Comparison of ENCODE assay signal across 26 mouse cellular contexts in genomic region chr9:55152935-55153334, GRCm38 (mm10).
"Had no signal": no experiment of that assay in that cellular context is flagged by ENCODE, and none has a peak within 500 bp of the region (broad histone marks: within the 10 kb centered on the region; RNA-seq: fewer than 3 reads in every experiment).

No protein-coding gene starts in this region.

- H3K9ac ChIP-seq: heart, embryonic 12.5 days; hindbrain, embryonic 12.5 days; hindbrain, embryonic 14.5 days; kidney, embryonic 15.5 days; limb, embryonic 13.5 days; limb, embryonic 15.5 days; liver, embryonic 12.5 days had no signal

- DNase-seq: gastrocnemius, adult 2 months; gastrocnemius, postnatal 10 days; gastrocnemius, postnatal 25 days; heart, postnatal 10 days; heart, postnatal 4 days; kidney, adult 11 months; kidney, adult 2 months; kidney, adult 9 months; kidney, postnatal 14 days; kidney, postnatal 36 days; layer of hippocampus, adult 9-11 months; layer of hippocampus, postnatal 36 days; left cerebral cortex, postnatal 4 days had no signal

- H3K27ac ChIP-seq: gastrocnemius, adult 2 months; heart, embryonic 10.5 days; hindbrain, embryonic 10.5 days; hindbrain, embryonic 12.5 days; hindbrain, embryonic 14.5 days; hindbrain, postnatal 0 days; kidney, embryonic 15.5 days; kidney, postnatal 0 days; left cerebral cortex, adult 2 months; limb, embryonic 13.5 days; limb, embryonic 15.5 days; liver, embryonic 12.5 days had no signal

- H3K9me3 ChIP-seq: heart, embryonic 10.5 days; heart, embryonic 12.5 days; hindbrain, embryonic 10.5 days; hindbrain, embryonic 12.5 days; kidney, embryonic 15.5 days; limb, embryonic 13.5 days; limb, embryonic 15.5 days; liver, embryonic 12.5 days had no signal

- H3K4me3 ChIP-seq: gastrocnemius, adult 2 months; heart, embryonic 10.5 days; heart, embryonic 12.5 days; hindbrain, embryonic 10.5 days; hindbrain, embryonic 12.5 days; kidney, embryonic 15.5 days; left cerebral cortex, adult 2 months; limb, embryonic 13.5 days; limb, embryonic 15.5 days; liver, embryonic 12.5 days had no signal

- H3K4me2 ChIP-seq: heart, embryonic 12.5 days; hindbrain, embryonic 12.5 days; hindbrain, embryonic 14.5 days; kidney, embryonic 15.5 days; limb, embryonic 13.5 days; limb, embryonic 15.5 days; liver, embryonic 12.5 days had no signal

- ATAC-seq: hindbrain, postnatal 0 days; intestine, embryonic 16.5 days; liver, embryonic 12.5 days had no signal

- H3K27me3 ChIP-seq: heart, embryonic 12.5 days; hindbrain, embryonic 12.5 days; limb, embryonic 13.5 days; limb, embryonic 15.5 days; liver, embryonic 12.5 days had no signal

- H3K36me3 ChIP-seq: heart, embryonic 12.5 days; hindbrain, embryonic 12.5 days; kidney, embryonic 15.5 days; limb, embryonic 13.5 days; limb, embryonic 15.5 days; liver, embryonic 12.5 days had no signal
